Mouse (Mus musculus): ENCODE measurements around the gene Erlec1. TPM values are rescaled to one million over a fixed set of nuclear protein-coding genes. Genes with fewer than 3 reads are reported as not detected.

Erlec1 gene
- polyA plus RNA-seq, 1 experiment from 2014 or later: 9.6 TPM

DNA sequence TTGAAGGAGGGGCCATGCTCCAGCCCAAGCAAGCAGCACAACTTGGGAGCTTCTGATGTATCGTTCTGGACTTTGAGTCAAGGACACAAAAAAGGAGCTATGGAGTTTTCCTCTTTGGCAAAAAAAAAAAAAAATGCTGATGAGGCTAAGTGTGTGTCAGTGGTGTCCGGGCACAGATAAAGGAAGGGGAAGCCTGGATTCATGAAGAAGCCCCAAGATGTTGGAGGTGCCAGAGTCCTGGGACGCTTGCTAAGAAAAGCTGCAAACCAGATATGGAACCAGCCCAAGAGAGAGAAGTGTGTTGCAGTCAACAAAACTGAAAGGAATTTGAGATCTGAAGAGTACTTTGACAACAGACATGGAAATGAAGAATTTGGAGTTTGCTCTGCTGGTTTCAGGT is 41.8 kb downstream of the Erlec1 start:
- Histone ChIP-seq H3K4me1 (ENCODE audit: control insufficient read depth, insufficient read depth, low read length) (no peaks in the 10 kb centered on the region), H3K4me2 (ENCODE audit: low read depth, severe bottlenecking) (no peak overlapping the region), H3K36me3 (ENCODE audit: control insufficient read depth, insufficient read depth, low read length) (no peaks in the 10 kb centered on the region), H3K9ac (ENCODE audit: low read length) (no peak overlapping the region), H3K27ac (replicated peaks; ENCODE audit: low read depth, low read length) (no peak overlapping the region), H3K27me3 (ENCODE audit: control insufficient read depth, insufficient read depth, low read length) (no peaks in the 10 kb centered on the region), H3K4me3 (ENCODE audit: low read depth, low read length) (no peak overlapping the region), H3K9me3 (ENCODE audit: control insufficient read depth, low read length) (no peaks in the 10 kb centered on the region)
- ATAC-seq (ENCODE audit: insufficient number of reproducible peaks, low FRiP score, low TSS enrichment, low read depth) (no peak), DNase-seq (ENCODE audit: low spot score) (no peak)
- 93% methylated on average over 3 of the region's 3 CpGs for WGBS

DNA sequence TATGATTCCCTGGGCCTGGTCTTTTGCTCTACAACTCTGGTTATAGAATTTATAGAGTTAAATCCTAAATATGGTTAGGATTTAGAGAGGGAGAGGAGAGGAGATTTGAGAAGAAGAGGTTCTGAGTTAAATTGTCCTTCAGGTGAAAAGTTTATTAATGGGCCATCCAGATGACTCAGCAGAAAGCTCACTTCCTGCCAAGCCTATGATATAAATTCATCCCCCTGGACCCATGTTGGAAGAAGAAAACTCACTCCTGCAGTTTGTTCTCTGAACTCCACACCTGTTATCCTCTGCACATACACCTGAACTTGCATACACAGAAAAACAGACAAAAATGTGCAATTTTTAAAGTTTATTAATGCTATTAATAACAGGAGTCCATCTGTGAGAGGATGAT is 54.8 kb downstream of the Erlec1 start:
- H3K9ac ChIP-seq (ENCODE audit: low read length): no peak overlapping the region
- DNase-seq (ENCODE audit: low spot score) (no peak), ATAC-seq (ENCODE audit: insufficient number of reproducible peaks, low FRiP score, low TSS enrichment, low read depth) (no peak)
- H3K27me3 ChIP-seq (ENCODE audit: control insufficient read depth, insufficient read depth, low read length): no peaks in the 10 kb centered on the region
- no peaks in the 10 kb centered on the region for H3K9me3 ChIP-seq (ENCODE audit: control insufficient read depth, low read length)
- H3K4me1 ChIP-seq (ENCODE audit: control insufficient read depth, insufficient read depth, low read length): no peaks in the 10 kb centered on the region
- H3K4me3 ChIP-seq (ENCODE audit: low read depth, low read length): no peak overlapping the region
- H3K36me3 ChIP-seq (ENCODE audit: control insufficient read depth, insufficient read depth, low read length): no peaks in the 10 kb centered on the region
- H3K27ac ChIP-seq (replicated peaks; ENCODE audit: low read depth, low read length): no peak overlapping the region
- no peak overlapping the region for H3K4me2 ChIP-seq (ENCODE audit: low read depth, severe bottlenecking)

DNA sequence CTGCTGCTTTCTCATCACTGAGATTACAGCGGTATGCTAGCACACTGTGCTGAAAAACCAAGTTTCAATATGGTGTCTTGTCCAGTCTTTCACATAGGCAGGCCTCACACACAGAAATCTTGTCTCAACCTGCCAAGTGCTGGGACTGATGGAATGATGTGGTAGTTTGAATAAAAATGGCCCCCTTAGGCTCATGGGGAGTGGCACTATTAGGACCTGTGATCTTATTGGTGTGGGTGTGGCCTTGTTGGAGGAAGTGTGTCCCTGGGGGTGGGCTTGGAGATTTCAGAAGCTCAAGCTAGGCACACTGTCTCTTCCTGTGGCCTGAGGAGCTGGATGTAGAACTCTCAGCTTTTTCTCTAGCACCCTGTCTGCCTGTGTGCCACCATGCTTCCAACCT is 57.9 kb downstream of the Erlec1 start:
- Histone ChIP-seq H3K4me3 (ENCODE audit: low read depth, low read length) (no peak overlapping the region), H3K4me2 (ENCODE audit: low read depth, severe bottlenecking) (no peak overlapping the region), H3K36me3 (ENCODE audit: control insufficient read depth, insufficient read depth, low read length) (no peaks in the 10 kb centered on the region), H3K9ac (ENCODE audit: low read length) (no peak overlapping the region), H3K27me3 (ENCODE audit: control insufficient read depth, insufficient read depth, low read length) (no peaks in the 10 kb centered on the region), H3K4me1 (ENCODE audit: control insufficient read depth, insufficient read depth, low read length) (no peaks in the 10 kb centered on the region), H3K27ac (replicated peaks; ENCODE audit: low read depth, low read length) (no peak overlapping the region), H3K9me3 (ENCODE audit: control insufficient read depth, low read length) (no peaks in the 10 kb centered on the region)
- ATAC-seq (ENCODE audit: insufficient number of reproducible peaks, low FRiP score, low TSS enrichment, low read depth) (no peak), DNase-seq (ENCODE audit: low spot score) (no peak)
- WGBS: 87% methylated on average over 1 of the region's 1 CpGs

DNA sequence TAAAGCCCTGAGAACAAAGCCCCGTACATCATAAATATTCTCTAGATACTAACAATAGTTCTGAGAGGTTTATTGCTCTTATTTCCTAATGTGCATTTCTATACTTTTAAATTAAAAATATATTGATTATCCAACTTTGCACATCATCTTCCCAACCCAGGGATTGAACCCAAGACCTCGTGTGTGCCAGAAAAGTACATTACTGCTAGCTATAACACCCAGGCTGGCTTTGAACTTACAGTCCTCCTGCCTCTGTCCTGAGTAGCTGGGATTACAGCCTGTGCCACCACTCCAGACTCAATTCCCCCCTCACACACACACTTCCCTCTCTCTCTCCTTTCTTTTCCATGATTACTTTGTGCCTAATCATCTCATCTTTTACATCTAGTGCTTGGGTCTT is 66.0 kb downstream of the Erlec1 start:
- ATAC-seq (ENCODE audit: insufficient number of reproducible peaks, low FRiP score, low TSS enrichment, low read depth) (no peak), DNase-seq (ENCODE audit: low spot score) (no peak)
- Histone ChIP-seq H3K27ac (replicated peaks; ENCODE audit: low read depth, low read length) (no peak overlapping the region), H3K9ac (ENCODE audit: low read length) (no peak overlapping the region), H3K9me3 (ENCODE audit: control insufficient read depth, low read length) (no peaks in the 10 kb centered on the region), H3K27me3 (ENCODE audit: control insufficient read depth, insufficient read depth, low read length) (no peaks in the 10 kb centered on the region), H3K4me1 (ENCODE audit: control insufficient read depth, insufficient read depth, low read length) (no peaks in the 10 kb centered on the region), H3K4me3 (ENCODE audit: low read depth, low read length) (no peak overlapping the region), H3K36me3 (ENCODE audit: control insufficient read depth, insufficient read depth, low read length) (no peaks in the 10 kb centered on the region), H3K4me2 (ENCODE audit: low read depth, severe bottlenecking) (no peak overlapping the region)
- WGBS: 85% methylated on average over 2 of the region's 2 CpGs

DNA sequence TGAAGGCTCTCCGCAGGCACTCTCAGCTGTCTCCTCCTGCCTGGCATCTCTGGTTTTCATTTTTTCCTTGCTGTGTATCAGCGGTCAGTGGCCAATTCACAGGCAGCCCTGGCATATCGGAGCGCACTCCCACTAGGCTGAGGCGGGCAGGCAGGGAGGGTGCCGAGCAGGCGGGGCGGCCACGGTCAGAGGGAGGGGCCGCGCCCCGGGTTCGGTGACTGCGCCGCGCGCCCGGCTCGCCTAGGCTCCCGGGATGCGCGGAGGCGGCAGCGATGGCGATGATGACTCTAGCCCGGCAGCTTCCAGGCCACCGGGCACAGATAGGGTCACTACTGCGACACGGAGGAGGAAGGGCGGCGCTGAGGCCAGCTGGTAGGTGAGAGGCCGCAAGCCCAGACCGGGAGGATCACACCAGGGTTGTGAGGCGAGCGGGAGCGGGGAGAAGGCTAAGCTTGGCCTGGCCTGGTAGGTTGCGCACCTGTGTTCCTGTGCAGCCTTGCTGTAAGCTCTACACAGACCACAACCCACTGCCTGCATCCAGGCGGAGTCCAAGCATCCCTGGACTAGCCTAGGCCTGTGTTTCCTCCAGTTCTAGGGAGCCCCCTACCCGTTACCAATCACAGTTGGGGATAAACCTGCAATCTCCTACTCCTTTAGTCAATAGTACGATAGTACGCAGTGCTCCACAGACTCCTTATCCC is 68.8 kb downstream of the Erlec1 start, which contains the start of the genes Gpr75 and Asb3:
TSS of gene Gpr75 (plus strand) at position 188 of the 701 bp plus-strand sequence.
TSS of gene Asb3 (plus strand) at position 246 of the 701 bp plus-strand sequence.
- H3K4me1 ChIP-seq (ENCODE audit: control insufficient read depth, insufficient read depth, low read length): no peaks in the 10 kb centered on the region
- ATAC-seq (ENCODE audit: insufficient number of reproducible peaks, low FRiP score, low TSS enrichment, low read depth) (peak; percentile 86), DNase-seq (ENCODE audit: low spot score) (peak; percentile 67)
- peak within 1 kb of the TSS; percentile 42 for H3K4me3 ChIP-seq (ENCODE audit: low read depth, low read length)
- H3K27me3 ChIP-seq (ENCODE audit: control insufficient read depth, insufficient read depth, low read length): no peaks in the 10 kb centered on the region
- WGBS: 4% methylated on average over 41 of the region's 41 CpGs
- H3K4me2 ChIP-seq (ENCODE audit: low read depth, severe bottlenecking): peak within 1 kb of the TSS; percentile 88
- no peak within 1 kb of the TSS for H3K27ac ChIP-seq (replicated peaks; ENCODE audit: low read depth, low read length)
- peak within 1 kb of the TSS; percentile 48; the same call in 1 of the 2 replicates for H3K9ac ChIP-seq (ENCODE audit: low read length)
- no peaks in the 10 kb centered on the region for H3K9me3 ChIP-seq (ENCODE audit: control insufficient read depth, low read length)
- H3K36me3 ChIP-seq (ENCODE audit: control insufficient read depth, insufficient read depth, low read length): no peaks in the 10 kb centered on the region

Other genes with a start within 250 kb of the Erlec1 start
- gene Psme4, start 182.6 kb downstream of the Erlec1 start, polyA plus RNA-seq (2014; fragmentation: Nextera tagmentation; extraction: Ambion mirVana): 36.5 and 36.9 TPM in 2 replicates
- 0.52 and 0.56 TPM in 2 replicates for gene Gpr75, start 69.0 kb downstream of the Erlec1 start, polyA plus RNA-seq (2014; fragmentation: Nextera tagmentation; extraction: Ambion mirVana)
- 31.2 and 31.9 TPM in 2 replicates for gene Asb3, start 68.9 kb downstream of the Erlec1 start, polyA plus RNA-seq (2014; fragmentation: Nextera tagmentation; extraction: Ambion mirVana)
- gene Chac2, start 32.0 kb upstream of the Erlec1 start, polyA plus RNA-seq (2014; fragmentation: Nextera tagmentation; extraction: Ambion mirVana): 9.1 and 10.8 TPM in 2 replicates
- gene Gm17332, start 228.1 kb upstream of the Erlec1 start, polyA plus RNA-seq (2014; fragmentation: Nextera tagmentation; extraction: Ambion mirVana): not detected in 2 replicates